Mouse (Mus musculus): ENCODE measurements around the gene Kpna6. TPM values are rescaled to one million over a fixed set of nuclear protein-coding genes. Genes with fewer than 3 reads are reported as not detected.
"Not testable (repeated sequence)": the region's sequence is repeated elsewhere in the genome, so short reads cannot be mapped to it uniquely, and the experiment has no call there.

Gene Kpna6
- 12.5 and 13.3 TPM in 2 replicates for polyA plus RNA-seq (2014; fragmentation: Nextera tagmentation; extraction: Ambion mirVana)

DNA sequence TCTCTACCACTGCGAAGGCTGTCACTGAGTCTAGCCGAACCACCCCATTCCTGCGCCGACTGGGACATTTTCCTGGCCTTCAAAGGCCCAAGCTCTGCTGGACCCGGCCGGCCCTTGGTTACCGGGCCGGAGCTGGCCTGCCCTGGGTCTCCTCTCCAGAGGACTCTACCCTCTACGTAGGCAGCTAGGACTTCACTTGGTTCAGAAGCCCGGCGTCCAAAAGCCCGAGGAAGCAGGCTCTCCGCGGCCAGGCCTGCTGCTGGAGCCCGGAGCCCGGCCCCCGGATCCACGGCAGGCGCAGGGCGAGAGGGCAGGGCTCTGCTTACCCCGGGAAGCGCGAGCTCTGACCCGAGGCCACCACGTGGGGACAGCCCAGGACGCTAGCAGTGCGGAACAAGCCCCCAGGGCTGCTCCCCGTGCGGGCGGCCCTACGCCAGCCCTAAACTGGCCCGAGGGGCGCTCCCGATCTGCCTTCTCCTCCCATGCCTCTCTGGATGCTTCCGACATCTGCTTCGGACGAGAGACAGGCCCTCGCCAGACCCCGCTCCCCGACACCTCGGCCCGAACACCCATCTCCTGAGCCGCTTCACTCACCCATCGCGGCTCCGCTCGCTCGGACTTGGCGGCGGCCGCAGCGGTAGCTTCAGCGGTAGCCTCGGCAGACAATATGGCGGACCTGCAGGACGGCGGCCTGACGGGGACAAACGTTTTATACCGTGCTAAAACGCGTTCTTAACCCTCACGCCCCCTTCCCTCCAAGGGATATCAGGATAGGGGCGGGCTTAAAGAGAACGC lies at the start of gene Kpna6:
Gene Kpna6, minus strand, starts transcription at position 685 of the 795 bp plus-strand sequence.
- Histone ChIP-seq H3K9me3 (replicated peaks; ENCODE audit: control insufficient read depth, low read length) (no peaks in the 10 kb centered on the region), H3K4me2 (ENCODE audit: low read depth, low read length) (peak within 1 kb of the TSS; percentile 83), H3K27ac (replicated peaks; ENCODE audit: low read depth, low read length) (peak within 1 kb of the TSS; percentile 84), H3K4me3 (ENCODE audit: low read depth, low read length) (peak within 1 kb of the TSS; percentile 92), H3K27me3 (ENCODE audit: control insufficient read depth, insufficient read depth, low read length) (no peaks in the 10 kb centered on the region), H3K36me3 (replicated peaks; ENCODE audit: control insufficient read depth, insufficient read depth, low read depth, low read length) (no peaks in the 10 kb centered on the region; the same call in 1 of the 2 replicates), H3K4me1 (ENCODE audit: control insufficient read depth, insufficient read depth, low read length) (no peaks in the 10 kb centered on the region), H3K9ac (replicated peaks; ENCODE audit: low read length) (peak within 1 kb of the TSS; percentile 94)
- under 1% methylated on average over 65 of the region's 65 CpGs for WGBS
- peak; percentile 87 for ATAC-seq (replicated peaks; ENCODE audit: insufficient number of reproducible peaks, low FRiP score, low TSS enrichment, low read depth)
- peak; percentile 94 for DNase-seq (ENCODE audit: low spot score)

DNA sequence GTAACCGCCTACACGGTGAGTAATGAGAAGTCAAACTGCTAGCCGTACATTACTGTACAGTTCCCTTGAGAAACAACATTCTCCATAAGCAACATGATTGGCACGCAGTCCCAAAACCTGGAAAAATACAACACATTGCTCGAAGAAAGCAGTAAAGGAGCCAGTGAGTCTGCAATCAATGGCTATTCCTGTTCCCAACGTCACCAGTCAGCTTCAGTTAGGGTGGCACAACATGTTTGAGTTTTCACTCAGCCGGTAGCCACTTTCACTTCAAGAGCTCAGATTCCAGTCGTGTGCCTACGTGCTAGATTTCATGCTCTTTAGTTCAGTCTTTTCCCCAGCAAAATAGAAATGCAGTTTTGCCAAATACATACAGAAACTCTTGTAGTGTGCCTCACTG lies 43.7 kb upstream of the Kpna6 start:
- WGBS = 92% methylated on average over 9 of the region's 9 CpGs
- no peak overlapping the region for H3K27ac ChIP-seq (replicated peaks; ENCODE audit: low read depth, low read length)

GRCm38 (mm10) chr4:129709486-129710129 lies 37.0 kb upstream of the Kpna6 start:
- H3K27ac ChIP-seq (replicated peaks; ENCODE audit: low read depth, low read length) = no peak overlapping the region
- no peak overlapping the region for H3K4me2 ChIP-seq (ENCODE audit: low read depth, low read length)
- no peak overlapping the region for H3K4me3 ChIP-seq (ENCODE audit: low read depth, low read length)
- H3K4me1 ChIP-seq (ENCODE audit: control insufficient read depth, insufficient read depth, low read length) = no peaks in the 10 kb centered on the region
- H3K9me3 ChIP-seq (replicated peaks; ENCODE audit: control insufficient read depth, low read length) = no peaks in the 10 kb centered on the region
- ATAC-seq (replicated peaks; ENCODE audit: insufficient number of reproducible peaks, low FRiP score, low TSS enrichment, low read depth) (0 out of 2 replicates have a peak, but pooled peaks have one; percentile 30), DNase-seq (ENCODE audit: low spot score) (no peak)
- H3K36me3 ChIP-seq (replicated peaks; ENCODE audit: control insufficient read depth, insufficient read depth, low read depth, low read length) = peaks cover 20% of the 10 kb centered on the region
- no peak overlapping the region for H3K9ac ChIP-seq (replicated peaks; ENCODE audit: low read length)
- no peaks in the 10 kb centered on the region for H3K27me3 ChIP-seq (ENCODE audit: control insufficient read depth, insufficient read depth, low read length)
- WGBS = 87% methylated on average over 8 of the region's 8 CpGs

More for the DNA sequence above, 43.7 kb upstream of the Kpna6 start:
- ATAC-seq (replicated peaks; ENCODE audit: insufficient number of reproducible peaks, low FRiP score, low TSS enrichment, low read depth) = no peak
- Histone ChIP-seq H3K9ac (replicated peaks; ENCODE audit: low read length) (no peak overlapping the region), H3K4me3 (ENCODE audit: low read depth, low read length) (no peak overlapping the region), H3K27me3 (ENCODE audit: control insufficient read depth, insufficient read depth, low read length) (no peaks in the 10 kb centered on the region), H3K36me3 (replicated peaks; ENCODE audit: control insufficient read depth, insufficient read depth, low read depth, low read length) (peaks cover 29% of the 10 kb centered on the region), H3K9me3 (replicated peaks; ENCODE audit: control insufficient read depth, low read length) (no peaks in the 10 kb centered on the region), H3K4me2 (ENCODE audit: low read depth, low read length) (no peak overlapping the region), H3K4me1 (ENCODE audit: control insufficient read depth, insufficient read depth, low read length) (no peaks in the 10 kb centered on the region)
- DNase-seq (ENCODE audit: low spot score) = no peak

GRCm38 (mm10) chr4:129706750-129707149 lies 34.2 kb upstream of the Kpna6 start:
- ATAC-seq (replicated peaks; ENCODE audit: insufficient number of reproducible peaks, low FRiP score, low TSS enrichment, low read depth) (no peak), DNase-seq (ENCODE audit: low spot score) (no peak)
- 82% methylated on average over 3 of the region's 3 CpGs for WGBS
- H3K4me2 ChIP-seq (ENCODE audit: low read depth, low read length) = no peak overlapping the region
- no peak overlapping the region for H3K4me3 ChIP-seq (ENCODE audit: low read depth, low read length)
- no peak overlapping the region for H3K27ac ChIP-seq (replicated peaks; ENCODE audit: low read depth, low read length)
- H3K9ac ChIP-seq (replicated peaks; ENCODE audit: low read length) = no peak overlapping the region
- H3K9me3 ChIP-seq (replicated peaks; ENCODE audit: control insufficient read depth, low read length) = no peaks in the 10 kb centered on the region
- no peaks in the 10 kb centered on the region; the same call in 1 of the 2 replicates for H3K4me1 ChIP-seq (ENCODE audit: control insufficient read depth, insufficient read depth, low read length)
- no peaks in the 10 kb centered on the region for H3K27me3 ChIP-seq (ENCODE audit: control insufficient read depth, insufficient read depth, low read length)
- peaks cover 9% of the 10 kb centered on the region for H3K36me3 ChIP-seq (replicated peaks; ENCODE audit: control insufficient read depth, insufficient read depth, low read depth, low read length)

DNA sequence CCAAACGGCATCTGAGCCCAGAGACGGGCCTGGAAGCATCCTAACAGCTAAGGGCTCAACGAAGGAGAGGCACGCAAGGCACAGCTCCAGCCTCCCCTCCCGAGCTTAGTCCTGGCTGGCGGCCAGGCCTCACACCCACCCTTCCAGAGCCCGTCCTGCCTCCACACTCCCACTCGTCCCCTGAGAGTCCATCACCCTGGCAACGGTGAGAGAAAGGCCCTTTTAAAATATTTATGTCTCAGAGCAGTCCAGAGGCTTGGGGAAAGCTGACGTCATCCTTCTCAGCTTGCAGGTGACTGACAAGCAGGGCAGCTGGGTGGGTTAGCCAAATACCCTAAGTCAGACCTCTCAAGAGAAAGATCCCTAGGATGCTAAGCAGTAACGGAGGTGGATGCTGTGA lies 29.9 kb upstream of the Kpna6 start:
- H3K4me3 ChIP-seq (ENCODE audit: low read depth, low read length) = no peak overlapping the region
- H3K4me1 ChIP-seq (ENCODE audit: control insufficient read depth, insufficient read depth, low read length) = no peaks in the 10 kb centered on the region; the same call in 1 of the 2 replicates
- WGBS = 44% methylated on average over 11 of the region's 11 CpGs
- DNase-seq (ENCODE audit: low spot score) (peak; percentile 79), ATAC-seq (replicated peaks; ENCODE audit: insufficient number of reproducible peaks, low FRiP score, low TSS enrichment, low read depth) (peak; percentile 87)
- no peaks in the 10 kb centered on the region for H3K27me3 ChIP-seq (ENCODE audit: control insufficient read depth, insufficient read depth, low read length)
- no peak overlapping the region for H3K4me2 ChIP-seq (ENCODE audit: low read depth, low read length)
- peak overlapping the region; percentile 22; the same call in 1 of the 2 replicates for H3K9ac ChIP-seq (replicated peaks; ENCODE audit: low read length)
- peak overlapping the region; percentile 62; the same call in 1 of the 2 replicates for H3K27ac ChIP-seq (replicated peaks; ENCODE audit: low read depth, low read length)
- no peaks in the 10 kb centered on the region; the same call in none of the 2 replicates for H3K36me3 ChIP-seq (replicated peaks; ENCODE audit: control insufficient read depth, insufficient read depth, low read depth, low read length)
- no peaks in the 10 kb centered on the region for H3K9me3 ChIP-seq (replicated peaks; ENCODE audit: control insufficient read depth, low read length)

DNA sequence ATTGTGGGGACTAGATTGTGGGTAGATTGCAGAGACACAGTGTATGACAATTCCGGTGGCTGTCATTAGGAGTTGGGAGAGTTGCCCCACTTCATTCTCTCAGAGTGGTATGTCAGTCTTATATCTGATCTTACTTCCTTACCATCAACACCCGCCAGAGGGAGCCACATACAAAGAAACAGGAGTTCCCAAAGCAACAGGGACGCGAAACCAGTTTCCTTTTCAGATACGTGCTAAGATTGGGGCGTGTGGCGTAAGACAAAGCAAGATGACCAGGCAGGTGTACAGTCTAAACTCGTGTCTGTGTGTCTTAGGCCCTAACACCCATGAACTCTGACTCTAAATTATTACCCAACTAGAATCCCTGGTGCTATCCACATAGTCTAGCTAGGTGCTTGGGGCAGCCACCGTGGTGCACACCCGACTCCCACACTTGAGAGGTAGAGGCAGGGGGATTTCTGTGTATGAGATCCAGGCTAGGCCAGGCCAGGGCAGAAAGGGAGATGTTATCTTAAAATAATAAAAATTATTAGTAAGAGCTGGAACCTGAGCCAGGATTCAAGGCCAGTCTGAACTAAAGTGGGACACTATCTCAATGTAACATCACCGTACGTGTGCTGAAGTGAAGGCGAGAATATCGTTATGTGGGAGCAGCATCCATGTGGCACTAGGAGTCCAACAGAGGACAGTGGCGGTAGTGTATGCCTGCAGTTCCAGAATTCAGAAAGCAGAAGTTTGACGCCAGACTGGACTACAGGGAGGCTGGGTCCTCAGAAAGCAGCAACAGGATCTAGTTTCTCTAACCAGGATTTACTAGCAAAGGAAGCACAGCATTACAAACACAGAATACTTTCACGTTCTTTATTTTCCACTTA lies 29.2 kb upstream of the Kpna6 start:
- Histone ChIP-seq H3K9ac (replicated peaks; ENCODE audit: low read length) (peak overlapping the region; percentile 22; the same call in 1 of the 2 replicates), H3K27ac (replicated peaks; ENCODE audit: low read depth, low read length) (peak overlapping the region; percentile 62), H3K4me2 (ENCODE audit: low read depth, low read length) (no peak overlapping the region), H3K9me3 (replicated peaks; ENCODE audit: control insufficient read depth, low read length) (no peaks in the 10 kb centered on the region), H3K36me3 (replicated peaks; ENCODE audit: control insufficient read depth, insufficient read depth, low read depth, low read length) (no peaks in the 10 kb centered on the region; the same call in none of the 2 replicates), H3K27me3 (ENCODE audit: control insufficient read depth, insufficient read depth, low read length) (no peaks in the 10 kb centered on the region), H3K4me1 (ENCODE audit: control insufficient read depth, insufficient read depth, low read length) (no peaks in the 10 kb centered on the region; the same call in 1 of the 2 replicates), H3K4me3 (ENCODE audit: low read depth, low read length) (no peak overlapping the region)
- ATAC-seq (replicated peaks; ENCODE audit: insufficient number of reproducible peaks, low FRiP score, low TSS enrichment, low read depth) (peak; percentile 42; the same call in 1 of the 2 replicates), DNase-seq (ENCODE audit: low spot score) (peak; percentile 91)
- 58% methylated on average over 17 of the region's 17 CpGs for WGBS

- not testable (repeated sequence) for DNase-seq (ENCODE audit: low spot score); H3K36me3 ChIP-seq (replicated peaks; ENCODE audit: control insufficient read depth, insufficient read depth, low read depth, low read length)
These were observed 28.1 kb upstream of the Kpna6 start for GRCm38 (mm10) chr4:129700661-129701060.

More at GRCm38 (mm10) chr4:129700661-129701060, 28.1 kb upstream of the Kpna6 start:
- not testable (repeated sequence) for H3K27me3 ChIP-seq (ENCODE audit: control insufficient read depth, insufficient read depth, low read length); H3K9ac ChIP-seq (replicated peaks; ENCODE audit: low read length); H3K9me3 ChIP-seq (replicated peaks; ENCODE audit: control insufficient read depth, low read length); ATAC-seq (replicated peaks; ENCODE audit: insufficient number of reproducible peaks, low FRiP score, low TSS enrichment, low read depth); H3K27ac ChIP-seq (replicated peaks; ENCODE audit: low read depth, low read length); H3K4me3 ChIP-seq (ENCODE audit: low read depth, low read length); H3K4me1 ChIP-seq (ENCODE audit: control insufficient read depth, insufficient read depth, low read length); H3K4me2 ChIP-seq (ENCODE audit: low read depth, low read length)
- WGBS = 91% methylated on average over 6 of the region's 6 CpGs
